Mouse (Mus musculus): ENCODE measurements at regions not wholly inside any gene's neighbourhood (a gene's known extent, or its start where the extent isn't known, plus 50 kb on each side); places are given as distances from the start of the nearest gene placed in this dataset.

- no peak for DNase-seq (ENCODE audit: low read depth)
Measured at GRCm38 (mm10) chr7:66491501-66491900, 64.2 kb upstream of the Aldh1a3 start.

GRCm38 (mm10) chr7:66490073-66490472 is 62.8 kb upstream of the Aldh1a3 start:
- DNase-seq (ENCODE audit: low read depth): no peak

GRCm38 (mm10) chr7:66487751-66488150 is 60.4 kb upstream of the Aldh1a3 start:
- DNase-seq (ENCODE audit: low read depth): no peak

- no peak for DNase-seq (ENCODE audit: low read depth)
Measured at GRCm38 (mm10) chr7:66480446-66480845, 53.1 kb upstream of the Aldh1a3 start.

- no peak for DNase-seq (ENCODE audit: low read depth)
Measured at GRCm38 (mm10) chr7:66479321-66479720, 52.0 kb upstream of the Aldh1a3 start.

GRCm38 (mm10) chr7:66478106-66478505 is 50.8 kb upstream of the Aldh1a3 start:
- no peak for DNase-seq (ENCODE audit: low read depth)

- DNase-seq (ENCODE audit: low read depth): peak; percentile 13
Measured at GRCm38 (mm10) chr7:66477475-66477874, 50.2 kb upstream of the Aldh1a3 start.
